8 mouse cellular contexts compared by ENCODE assay signal in genomic region chr17:23841145-23841544, GRCm38 (mm10). TPM values are rescaled to one million over a fixed set of nuclear protein-coding genes. Genes with fewer than 3 reads are reported as not detected.
A peak's percentile ranks its signal among the peaks of the same experiment; 100 is the strongest.
DNase-seq lines count a peak whose midpoint lies in the region; ATAC-seq and TF ChIP-seq lines count a peak whose summit lies in the region.

No protein-coding gene starts in this region.

- 34% methylated on average over 4 of the region's 4 CpGs for WGBS in heart, embryonic 12.5 days
- 33% methylated on average over 4 of the region's 4 CpGs for WGBS in midbrain, embryonic 13.5 days

- no peaks in the 10 kb centered on the region for H3K36me3 ChIP-seq in heart, embryonic 12.5 days
- no peaks in the 10 kb centered on the region for H3K36me3 ChIP-seq in midbrain, embryonic 13.5 days
- H3K36me3 ChIP-seq in testis, adult 2 months (ENCODE audit: control insufficient read depth, insufficient read depth, low read length): no peaks in the 10 kb centered on the region

- H3K4me2 ChIP-seq in heart, embryonic 12.5 days: no peak overlapping the region
- no peak overlapping the region for H3K4me2 ChIP-seq in midbrain, embryonic 13.5 days (replicated peaks)

- ATAC-seq in heart, embryonic 12.5 days (ENCODE audit: insufficient number of reproducible peaks, low FRiP score): no peak
- ATAC-seq in erythroid progenitor cell, adult 5-6 weeks (replicated peaks; ENCODE audit: low FRiP score, poor library complexity, severe bottlenecking): peak; percentile 71
- 0 out of 2 replicates have a peak, but pooled peaks have one; percentile 2 for ATAC-seq in midbrain, embryonic 13.5 days

- no peak overlapping the region for H3K27ac ChIP-seq in heart, embryonic 12.5 days (ENCODE audit: poor library complexity, severe bottlenecking)
- no peak overlapping the region for H3K27ac ChIP-seq in layer of hippocampus, adult 2 months
- H3K27ac ChIP-seq in midbrain, embryonic 13.5 days: no peak overlapping the region
- no peak overlapping the region for H3K27ac ChIP-seq in testis, adult 2 months (ENCODE audit: control insufficient read depth, insufficient read depth, low read depth, low read length)

- no peaks in the 10 kb centered on the region for H3K9me3 ChIP-seq in heart, embryonic 12.5 days (replicated peaks)
- no peaks in the 10 kb centered on the region for H3K9me3 ChIP-seq in midbrain, embryonic 13.5 days

- H3K4me1 ChIP-seq in heart, embryonic 12.5 days (replicated peaks): 0 out of 2 replicates have a peak, but pooled peaks cover 7% of the 10 kb centered on the region
- peaks cover 2% of the 10 kb centered on the region; the same call in 1 of the 2 replicates for H3K4me1 ChIP-seq in midbrain, embryonic 13.5 days (replicated peaks)
- peaks cover 14% of the 10 kb centered on the region for H3K4me1 ChIP-seq in testis, adult 2 months (ENCODE audit: control insufficient read depth, insufficient read depth, low read length)

- no peak overlapping the region for H3K4me3 ChIP-seq in heart, embryonic 12.5 days
- H3K4me3 ChIP-seq in layer of hippocampus, adult 2 months: no peak overlapping the region
- no peak overlapping the region for H3K4me3 ChIP-seq in midbrain, embryonic 13.5 days (replicated peaks)
- H3K4me3 ChIP-seq in testis, adult 2 months (ENCODE audit: control insufficient read depth, low read depth, low read length): no peak overlapping the region

- peak; percentile 96 for TF ChIP-seq CTCF in layer of hippocampus, adult 2 months (conservative IDR thresholded peaks at IDR 0.05)
- TF ChIP-seq CTCF in testis, adult 2 months (IDR thresholded peaks at IDR 0.05; ENCODE audit: control insufficient read depth, insufficient read depth, insufficient replicate concordance, low read depth, low read length): peak; percentile 60; the same call in 1 of the 2 replicates

- TF ChIP-seq POLR2A in testis, adult 2 months (IDR thresholded peaks at IDR 0.05; ENCODE audit: control insufficient read depth, low read depth, low read length): no peak

- peak; percentile 82 for DNase-seq in heart, adult 11 months
- peak; percentile 78 for DNase-seq in B cell, adult 2 months
- DNase-seq in adrenal gland, postnatal 36 days: peak; percentile 37 to 70
- no peak for DNase-seq in layer of hippocampus, adult 2 months (ENCODE audit: low spot score in 2 of 2)

- no peak overlapping the region for H3K9ac ChIP-seq in heart, embryonic 12.5 days
- no peak overlapping the region for H3K9ac ChIP-seq in midbrain, embryonic 13.5 days (replicated peaks)

- peaks cover 18% of the 10 kb centered on the region for H3K27me3 ChIP-seq in heart, embryonic 12.5 days (replicated peaks)
- no peaks in the 10 kb centered on the region for H3K27me3 ChIP-seq in midbrain, embryonic 13.5 days
- no peaks in the 10 kb centered on the region for H3K27me3 ChIP-seq in testis, adult 2 months (ENCODE audit: control insufficient read depth, insufficient read depth, low read length)

RNA-seq across cellular contexts. Expression of gene Prss32, which starts 2.5 kb away (rescaled TPM):
- not detected in 2 replicates for polyA plus RNA-seq in heart, embryonic 12.5 days (2016; fragmentation: Nextera tagmentation; extraction: Ambion mirVana)
- total RNA-seq in adrenal gland, postnatal 36 days (2021): not detected
- not detected in 2 replicates for total RNA-seq in erythroid progenitor cell, adult 5-6 weeks (2015; ENCODE audit: low replicate concordance)
- not detected in 2 replicates for total RNA-seq in erythroid progenitor cell, adult 5-6 weeks (2017; ENCODE audit: low replicate concordance)
- not detected for total RNA-seq in layer of hippocampus, adult 2 months (2021)
- not detected in 2 replicates for polyA plus RNA-seq in midbrain, embryonic 13.5 days (2015; fragmentation: Nextera tagmentation; extraction: Ambion mirVana)
- 0.30 and 0.36 TPM in 2 replicates for polyA plus RNA-seq in testis, adult 2 months (2012; rRNA removed)

RNA-seq across cellular contexts. Expression of gene Prss41, which starts 2.8 kb away (rescaled TPM):
- polyA plus RNA-seq in heart, embryonic 12.5 days (2016; fragmentation: Nextera tagmentation; extraction: Ambion mirVana): 0.36 TPM in 1 of 2 replicates, not detected in the other
- total RNA-seq in adrenal gland, postnatal 36 days (2021): under 1 TPM; 0.36 to 0.89 TPM
- not detected in 2 replicates for total RNA-seq in erythroid progenitor cell, adult 5-6 weeks (2015; ENCODE audit: low replicate concordance)
- not detected in 2 replicates for total RNA-seq in erythroid progenitor cell, adult 5-6 weeks (2017; ENCODE audit: low replicate concordance)
- total RNA-seq in layer of hippocampus, adult 2 months (2021): 1 to 10 TPM; 1.9 to 2.2 TPM
- polyA plus RNA-seq in midbrain, embryonic 13.5 days (2015; fragmentation: Nextera tagmentation; extraction: Ambion mirVana): 0.94 and 1.5 TPM in 2 replicates
- polyA plus RNA-seq in testis, adult 2 months (2012; rRNA removed): 12.2 and 13.8 TPM in 2 replicates

RNA-seq across cellular contexts. Expression of gene Prss33, which starts 5.3 kb away (rescaled TPM):
- polyA plus RNA-seq in heart, embryonic 12.5 days (2016; fragmentation: Nextera tagmentation; extraction: Ambion mirVana): not detected in 2 replicates
- total RNA-seq in adrenal gland, postnatal 36 days (2021): not detected
- total RNA-seq in erythroid progenitor cell, adult 5-6 weeks (2015; ENCODE audit: low replicate concordance): not detected in 2 replicates
- total RNA-seq in erythroid progenitor cell, adult 5-6 weeks (2017; ENCODE audit: low replicate concordance): not detected in 2 replicates
- not detected for total RNA-seq in layer of hippocampus, adult 2 months (2021)
- polyA plus RNA-seq in midbrain, embryonic 13.5 days (2015; fragmentation: Nextera tagmentation; extraction: Ambion mirVana): 0.30 and 0.36 TPM in 2 replicates
- 0.89 and 1.2 TPM in 2 replicates for polyA plus RNA-seq in testis, adult 2 months (2012; rRNA removed)

RNA-seq across cellular contexts. Expression of gene Elob, which starts 12.2 kb away (rescaled TPM):
- 878 and 903 TPM in 2 replicates for polyA plus RNA-seq in heart, embryonic 12.5 days (2016; fragmentation: Nextera tagmentation; extraction: Ambion mirVana)
- 100 to 1,000 TPM; 400 to 416 TPM for total RNA-seq in adrenal gland, postnatal 36 days (2021)
- 137 and 167 TPM in 2 replicates for total RNA-seq in erythroid progenitor cell, adult 5-6 weeks (2015; ENCODE audit: low replicate concordance)
- 51.7 and 117 TPM in 2 replicates for total RNA-seq in erythroid progenitor cell, adult 5-6 weeks (2017; ENCODE audit: low replicate concordance)
- 100 to 1,000 TPM; 332 to 341 TPM for total RNA-seq in layer of hippocampus, adult 2 months (2021)
- 1,286 and 1,324 TPM in 2 replicates for polyA plus RNA-seq in midbrain, embryonic 13.5 days (2015; fragmentation: Nextera tagmentation; extraction: Ambion mirVana)
- polyA plus RNA-seq in testis, adult 2 months (2012; rRNA removed): 1,587 and 1,813 TPM in 2 replicates

RNA-seq across cellular contexts. Expression of gene Prss21, which starts 26.7 kb away (rescaled TPM):
- not detected in 2 replicates for polyA plus RNA-seq in heart, embryonic 12.5 days (2016; fragmentation: Nextera tagmentation; extraction: Ambion mirVana)
- not detected for total RNA-seq in adrenal gland, postnatal 36 days (2021)
- not detected in 2 replicates for total RNA-seq in erythroid progenitor cell, adult 5-6 weeks (2015; ENCODE audit: low replicate concordance)
- total RNA-seq in erythroid progenitor cell, adult 5-6 weeks (2017; ENCODE audit: low replicate concordance): not detected in 2 replicates
- total RNA-seq in layer of hippocampus, adult 2 months (2021): not detected
- polyA plus RNA-seq in midbrain, embryonic 13.5 days (2015; fragmentation: Nextera tagmentation; extraction: Ambion mirVana): not detected in 2 replicates
- polyA plus RNA-seq in testis, adult 2 months (2012; rRNA removed): 208 and 246 TPM in 2 replicates

Comparison
In these comparisons a context has a peak if more than half of its experiments do, and no peak if none do; other contexts are left out.
1. DNase-seq: peak in heart, adult 11 months (single experiment), B cell, adult 2 months (2 of 2) and adrenal gland, postnatal 36 days (2 of 2); none in layer of hippocampus, adult 2 months (0 of 2).